Comparison of ENCODE assay signal across 19 mouse cellular contexts in the genomic region with DNA sequence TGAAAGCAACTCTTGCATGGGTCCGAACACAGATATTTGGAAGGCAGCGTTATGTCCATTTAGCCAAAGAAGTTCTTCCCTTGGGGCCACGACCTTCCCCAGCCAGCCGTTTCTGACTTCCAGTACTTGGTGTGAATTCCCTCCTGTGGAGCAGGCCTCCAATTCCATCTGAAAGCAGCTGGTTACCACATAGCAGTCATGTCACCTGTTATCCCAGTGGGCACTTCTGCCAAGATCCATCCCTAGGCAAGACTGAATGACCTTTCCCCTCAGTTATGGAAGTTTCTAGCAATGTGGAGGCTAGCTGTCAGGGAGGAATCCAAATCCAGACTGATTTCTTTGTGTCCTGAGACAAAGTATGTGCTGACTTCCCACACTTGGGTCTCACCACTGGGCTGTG.
"Had no signal": no experiment of that assay in that cellular context is flagged by ENCODE, and none has a peak within 500 bp of the region (broad histone marks: within the 10 kb centered on the region; RNA-seq: fewer than 3 reads in every experiment).

No protein-coding gene starts in this region.

- H3K36me3 ChIP-seq: liver, embryonic 15.5 days; lung, embryonic 15.5 days; midbrain, embryonic 13.5 days; midbrain, embryonic 15.5 days; neural tube, embryonic 12.5 days had no signal

- H3K4me1 ChIP-seq: liver, embryonic 15.5 days; megakaryocyte, embryonic 14.5 days; midbrain, embryonic 13.5 days; midbrain, embryonic 15.5 days; neural tube, embryonic 12.5 days had no signal

- DNase-seq: liver, postnatal 0 days; lung, adult 2 months; lung, postnatal 14 days; lung, postnatal 36 days; retina, postnatal 1 day; right cerebral cortex, adult 18-20 months; right cerebral cortex, postnatal 25 days; right cerebral cortex, postnatal 4 days; spleen, adult 18-20 months; thymus, adult 18-20 months; thymus, postnatal 14 days; thymus, postnatal 36 days had no signal

- H3K27ac ChIP-seq: liver, embryonic 15.5 days; lung, embryonic 15.5 days; macrophage; midbrain, embryonic 13.5 days; midbrain, embryonic 15.5 days; neural tube, embryonic 12.5 days had no signal

- H3K9me3 ChIP-seq: liver, embryonic 15.5 days; lung, embryonic 15.5 days; midbrain, embryonic 13.5 days; midbrain, embryonic 15.5 days; neural tube, embryonic 12.5 days had no signal

- H3K4me3 ChIP-seq: liver, embryonic 15.5 days; lung, embryonic 15.5 days; megakaryocyte, embryonic 14.5 days; midbrain, embryonic 13.5 days; midbrain, embryonic 15.5 days; neural tube, embryonic 12.5 days had no signal

- H3K27me3 ChIP-seq: lung, embryonic 15.5 days; midbrain, embryonic 13.5 days; midbrain, embryonic 15.5 days; neural tube, embryonic 12.5 days had no signal
